Mouse (Mus musculus) urinary bladder, postnatal 36 days (tissue): ENCODE data around the gene Itpk1.

Experiments used
- DNase-seq, 2 experiments: peaks; one replicate each; pipeline ENCODE4 v3.0.0; 2022; ENCODE audit warnings: low spot score in 2 of 2, mixed read lengths in 1 of 2

The Itpk1 gene

DNA sequence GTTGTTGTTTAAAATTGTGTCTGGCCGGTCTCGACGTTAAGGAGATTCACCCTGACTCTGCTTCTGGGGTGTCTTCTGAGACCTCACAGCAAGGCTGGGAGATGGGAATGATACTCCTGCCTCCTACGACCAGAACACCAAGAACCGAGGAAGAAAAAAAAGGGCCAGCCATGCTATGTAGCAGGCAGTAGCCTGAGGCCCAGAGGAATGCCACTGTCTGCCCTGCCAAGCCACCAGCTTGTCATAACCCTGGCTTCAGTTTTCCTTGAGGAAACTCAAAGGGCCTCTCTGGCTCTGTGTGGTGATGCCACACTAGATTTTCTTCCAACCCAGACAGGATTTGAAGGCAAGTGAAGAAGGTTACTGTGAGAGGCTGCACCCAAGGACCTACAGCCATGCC lies 79.6 kb downstream of the Itpk1 start:
- DNase-seq: no peak

- DNase-seq: no peak
Measured at GRCm38 (mm10) chr12:102623827-102624226, 80.9 kb downstream of the Itpk1 start.

DNA sequence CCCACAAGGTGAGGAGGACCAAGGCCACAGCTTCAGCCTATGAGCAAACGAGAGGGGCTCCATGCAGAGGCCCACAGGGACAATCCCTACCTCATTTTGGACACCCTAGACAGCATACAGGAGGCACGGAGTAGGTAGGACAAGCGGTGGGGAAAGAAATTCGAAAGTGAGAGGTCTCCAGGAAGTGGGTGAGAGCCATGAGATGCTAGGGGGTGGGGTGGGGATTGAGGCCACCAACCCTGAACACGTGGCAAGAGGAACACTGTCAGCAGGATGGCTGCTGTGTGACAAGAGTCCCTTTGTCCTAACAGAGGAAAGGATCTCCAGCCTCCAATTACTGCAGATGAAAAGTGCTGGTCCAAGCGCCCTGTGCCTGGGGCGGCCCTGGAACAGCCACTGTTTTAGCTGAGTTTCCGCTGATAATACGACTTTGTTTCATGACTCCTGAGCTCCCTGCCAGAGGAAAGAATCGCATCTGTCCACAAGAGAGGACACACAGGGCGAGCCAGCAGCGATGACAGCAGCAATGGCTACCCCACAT lies 82.4 kb downstream of the Itpk1 start:
- no peak for DNase-seq

DNA sequence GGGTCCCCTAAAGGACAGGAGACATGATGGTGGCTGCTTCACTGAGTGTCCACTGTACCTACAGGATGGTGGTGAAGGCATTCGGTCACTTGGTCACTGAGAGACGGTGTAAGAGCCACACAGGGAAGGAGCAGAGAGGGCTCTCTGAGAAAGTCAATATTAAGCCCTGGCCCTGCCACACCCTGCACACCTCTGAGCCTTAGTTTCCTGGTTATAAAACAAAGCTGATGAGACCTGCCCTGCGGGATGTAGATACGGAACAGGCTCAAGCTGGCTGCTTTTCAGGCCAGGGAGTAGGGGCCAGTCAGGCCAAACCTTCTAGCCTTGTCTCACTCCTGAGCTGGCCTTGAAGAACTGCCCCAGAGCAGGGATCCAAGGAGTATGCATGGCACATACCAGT lies 82.9 kb downstream of the Itpk1 start:
- no peak for DNase-seq

DNA sequence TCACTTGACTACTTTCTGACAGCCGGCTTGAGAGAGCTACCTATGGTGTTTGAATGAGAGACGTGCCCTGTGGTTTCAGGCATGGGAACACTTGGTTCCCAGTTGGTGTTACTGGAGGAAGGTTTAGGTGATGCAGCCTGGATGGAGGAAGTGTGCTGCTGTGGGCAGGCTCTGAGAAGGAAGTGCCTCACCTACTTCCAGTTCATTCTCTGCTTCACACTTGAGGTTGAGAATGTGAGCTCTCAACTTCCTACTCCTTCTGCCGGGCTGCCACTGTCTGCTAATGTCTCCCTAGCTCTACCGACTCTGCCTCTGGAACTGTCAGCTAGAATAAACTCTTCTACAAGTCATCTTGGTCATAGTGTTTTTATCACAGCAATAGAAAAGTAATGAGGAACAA lies 83.5 kb downstream of the Itpk1 start:
- DNase-seq: no peak

- DNase-seq: no peak
Measured at GRCm38 (mm10) chr12:102619908-102620307, 84.8 kb downstream of the Itpk1 start.

GRCm38 (mm10) chr12:102618085-102618484 lies 86.6 kb downstream of the Itpk1 start:
- DNase-seq: no peak

- no peak for DNase-seq
Measured at GRCm38 (mm10) chr12:102616843-102617519, 87.7 kb downstream of the Itpk1 start.

GRCm38 (mm10) chr12:102616201-102616600 lies 88.5 kb downstream of the Itpk1 start:
- DNase-seq: no peak

- DNase-seq: no peak
Measured at GRCm38 (mm10) chr12:102613411-102613810, 91.3 kb downstream of the Itpk1 start.

DNA sequence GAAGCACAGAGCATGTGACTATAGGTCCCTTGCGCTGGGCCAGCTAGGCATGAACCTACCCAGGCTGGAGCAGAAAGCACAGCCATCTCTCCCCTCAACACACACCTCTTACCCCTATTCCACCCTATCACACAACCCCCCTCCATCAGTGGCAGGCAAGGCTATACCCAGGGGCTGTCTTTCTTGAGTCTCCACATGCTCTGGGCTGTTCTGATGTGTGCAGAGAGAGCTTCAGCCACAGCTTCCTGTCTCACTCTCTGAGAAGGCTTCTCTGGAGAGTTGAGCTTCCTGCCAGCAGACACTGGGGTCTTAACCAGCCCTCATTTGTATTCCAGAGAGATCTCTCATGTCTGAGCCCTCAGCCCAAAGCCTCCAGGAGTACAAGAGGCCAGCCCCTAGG lies 92.3 kb downstream of the Itpk1 start:
- DNase-seq: no peak

- no peak for DNase-seq
Measured at GRCm38 (mm10) chr12:102610927-102611326, 93.8 kb downstream of the Itpk1 start.

DNA sequence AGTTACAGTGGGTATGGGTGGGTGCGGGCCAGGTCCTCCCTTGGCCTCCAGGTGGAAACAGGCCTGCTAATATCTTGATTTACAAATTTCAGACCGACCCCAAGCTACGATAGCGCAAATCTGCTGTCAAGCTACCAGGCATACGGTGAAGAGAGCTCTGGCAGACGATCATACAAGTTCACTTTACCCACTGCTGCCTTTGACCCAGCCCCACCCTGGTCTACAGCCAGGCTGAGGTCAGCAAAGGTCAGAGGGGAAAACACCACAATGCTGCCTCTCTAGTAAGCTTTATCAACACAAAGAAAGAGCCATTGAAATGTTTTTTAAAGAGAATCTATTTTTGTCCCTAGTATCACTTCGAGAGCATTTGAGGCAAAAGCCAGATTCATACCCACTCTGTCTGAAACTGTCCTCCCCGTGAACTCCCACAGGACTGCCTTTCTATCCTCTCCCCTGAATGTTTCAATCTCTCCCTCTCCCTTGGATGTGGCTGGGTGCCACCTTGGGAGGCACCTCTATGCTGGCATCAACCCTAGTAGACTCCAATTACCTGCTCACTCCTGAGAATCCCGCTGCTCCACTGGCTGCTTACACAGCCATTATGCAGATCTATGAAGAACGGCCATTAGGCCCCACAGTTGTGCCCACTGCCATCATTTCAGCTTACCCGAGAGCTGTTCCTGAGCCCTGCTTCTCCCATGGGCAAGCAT lies 96.8 kb downstream of the Itpk1 start:
- DNase-seq: no peak

DNA sequence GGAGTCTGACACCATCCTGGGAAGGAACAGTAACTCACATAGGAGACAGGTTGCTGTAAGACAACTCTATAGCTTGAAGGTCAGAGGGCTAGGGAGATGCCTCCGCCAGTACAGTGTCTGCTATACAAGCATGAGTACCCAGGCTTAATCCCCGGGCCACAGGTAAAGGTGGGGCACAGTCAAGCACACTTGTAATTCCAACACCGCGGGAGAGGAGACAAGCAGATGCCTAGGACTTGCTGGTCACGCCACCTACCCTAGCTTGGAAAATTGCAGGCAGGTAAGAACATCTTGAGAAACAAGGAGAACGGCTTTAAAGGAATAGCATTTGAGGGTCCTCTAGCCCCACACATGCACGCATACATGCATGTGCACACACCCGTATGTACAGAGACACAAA lies 97.7 kb downstream of the Itpk1 start:
- DNase-seq: no peak

- DNase-seq: no peak
Measured at GRCm38 (mm10) chr12:102605607-102606006, 99.1 kb downstream of the Itpk1 start.

DNA sequence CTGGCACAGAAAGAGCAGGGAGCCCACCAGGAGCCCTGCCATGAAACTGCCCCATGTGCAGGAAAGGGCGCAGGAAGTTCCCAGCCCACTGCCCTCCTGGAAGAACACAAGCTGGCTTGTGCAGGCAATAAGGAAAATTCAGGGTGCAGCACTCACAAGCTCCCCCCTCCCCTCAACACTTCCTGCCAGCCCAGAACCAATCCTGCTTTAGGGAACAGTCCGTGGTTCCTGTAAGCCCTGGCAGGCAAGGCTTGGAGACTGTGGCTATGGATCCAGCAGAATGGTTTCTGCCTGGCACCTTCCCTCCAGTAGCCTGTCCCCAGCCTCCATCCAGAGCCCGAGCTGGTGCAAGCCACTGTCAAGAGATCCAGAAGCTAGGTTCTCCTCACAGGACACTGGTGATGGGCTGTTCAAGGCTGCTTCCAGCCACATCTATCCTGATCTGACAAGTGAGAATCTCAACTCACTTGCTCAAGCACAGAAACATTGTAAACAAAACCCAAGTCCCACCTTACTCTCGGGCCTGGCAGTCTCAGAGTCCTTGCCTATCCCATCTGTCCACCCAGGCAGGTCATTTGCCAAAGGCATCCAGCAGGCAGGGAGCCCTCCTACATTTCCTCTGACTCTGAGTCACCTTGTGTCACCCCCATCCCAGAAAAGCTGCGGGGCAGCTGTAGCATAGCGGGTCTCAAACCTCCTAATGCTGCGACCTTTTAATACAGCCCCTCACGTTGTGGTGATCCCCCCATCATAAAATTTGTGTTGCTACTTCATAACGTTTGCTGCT lies 102.3 kb downstream of the Itpk1 start:
- DNase-seq: no peak

- no peak for DNase-seq
Measured at GRCm38 (mm10) chr12:102601847-102602246, 102.9 kb downstream of the Itpk1 start.

- no peak for DNase-seq
Measured at GRCm38 (mm10) chr12:102600345-102600744, 104.4 kb downstream of the Itpk1 start.

- DNase-seq: no peak
Measured at GRCm38 (mm10) chr12:102599801-102600200, 104.9 kb downstream of the Itpk1 start.

GRCm38 (mm10) chr12:102598535-102598934 lies 106.2 kb downstream of the Itpk1 start:
- no peak for DNase-seq

- peak in 1 of 2 experiments; percentile 34 for DNase-seq
Measured at GRCm38 (mm10) chr12:102597466-102597865, 107.3 kb downstream of the Itpk1 start.

- no peak for DNase-seq
Measured at GRCm38 (mm10) chr12:102596410-102596809, 108.3 kb downstream of the Itpk1 start.
